Mouse (Mus musculus): Measurements from ENCODE around the gene Arhgap27. TPM values are rescaled to one million over a fixed set of nuclear protein-coding genes. Genes with fewer than 3 reads are reported as not detected.
"Not testable (repeated sequence)": the region's sequence is repeated elsewhere in the genome, so short reads cannot be mapped to it uniquely, and the experiment has no call there.

The Arhgap27 gene
- polyA plus RNA-seq, 1 experiment from 2014 or later: 7.1 TPM

DNA sequence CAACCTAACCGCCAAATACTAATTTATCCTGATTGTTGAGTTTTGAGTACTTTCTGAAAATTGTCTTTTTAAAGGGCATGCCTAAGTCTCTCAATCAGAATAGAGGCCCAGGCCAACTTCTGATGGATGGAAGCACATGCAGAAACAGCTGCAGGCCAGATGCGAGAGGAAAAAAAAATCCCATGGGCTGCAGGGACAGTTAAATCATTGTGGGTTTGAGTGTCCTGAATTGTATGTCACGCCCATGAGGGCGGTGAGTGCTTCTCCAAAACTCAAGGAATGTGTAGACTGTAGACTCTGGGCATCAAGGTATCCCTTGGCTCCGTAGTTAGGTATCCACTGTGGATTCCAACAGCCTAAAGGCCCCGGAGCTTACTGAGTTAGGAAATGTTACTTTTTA, 69.4 kb downstream of the Arhgap27 start:
- Histone ChIP-seq H3K4me2 (no peak overlapping the region), H3K9ac (replicated peaks) (no peak overlapping the region), H3K4me1 (replicated peaks) (peaks cover 17% of the 10 kb centered on the region), H3K36me3 (no peaks in the 10 kb centered on the region), H3K27me3 (no peaks in the 10 kb centered on the region), H3K27ac (no peak overlapping the region), H3K9me3 (no peaks in the 10 kb centered on the region), H3K4me3 (replicated peaks) (no peak overlapping the region)
- WGBS: 66% methylated on average over 6 of the region's 6 CpGs
- ATAC-seq (ENCODE audit: insufficient number of reproducible peaks, insufficient read depth, low FRiP score, low TSS enrichment, low read depth): no peak

DNA sequence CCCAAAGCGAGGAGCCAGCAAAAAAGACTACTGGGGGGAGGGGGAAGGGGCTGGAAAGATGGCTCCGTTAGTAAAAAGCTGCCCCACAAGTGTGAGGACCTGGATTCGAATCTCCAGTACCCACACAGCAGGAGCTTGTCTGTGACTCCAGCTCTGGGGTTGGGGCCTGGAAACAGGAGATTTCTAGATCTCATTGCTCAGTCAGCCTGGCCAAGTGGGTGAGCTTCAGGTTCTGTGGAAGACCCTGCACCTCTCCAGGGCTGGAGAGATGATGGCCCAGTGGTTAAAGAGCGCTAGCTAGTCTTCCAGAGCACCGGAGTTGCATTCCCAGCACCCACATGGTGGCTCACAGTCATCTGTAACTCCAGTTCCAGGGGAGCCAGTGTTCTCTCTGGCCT, 70.6 kb downstream of the Arhgap27 start:
- H3K4me2 ChIP-seq: no peak overlapping the region
- no peaks in the 10 kb centered on the region for H3K9me3 ChIP-seq
- H3K9ac ChIP-seq (replicated peaks): no peak overlapping the region
- no peak overlapping the region for H3K4me3 ChIP-seq (replicated peaks)
- H3K27ac ChIP-seq: peak overlapping the region; percentile 36; the same call in 1 of the 2 replicates
- H3K4me1 ChIP-seq (replicated peaks): peaks cover 17% of the 10 kb centered on the region
- 74% methylated on average over 5 of the region's 5 CpGs for WGBS
- H3K36me3 ChIP-seq: no peaks in the 10 kb centered on the region
- ATAC-seq (ENCODE audit: insufficient number of reproducible peaks, insufficient read depth, low FRiP score, low TSS enrichment, low read depth): no peak
- no peaks in the 10 kb centered on the region for H3K27me3 ChIP-seq

DNA sequence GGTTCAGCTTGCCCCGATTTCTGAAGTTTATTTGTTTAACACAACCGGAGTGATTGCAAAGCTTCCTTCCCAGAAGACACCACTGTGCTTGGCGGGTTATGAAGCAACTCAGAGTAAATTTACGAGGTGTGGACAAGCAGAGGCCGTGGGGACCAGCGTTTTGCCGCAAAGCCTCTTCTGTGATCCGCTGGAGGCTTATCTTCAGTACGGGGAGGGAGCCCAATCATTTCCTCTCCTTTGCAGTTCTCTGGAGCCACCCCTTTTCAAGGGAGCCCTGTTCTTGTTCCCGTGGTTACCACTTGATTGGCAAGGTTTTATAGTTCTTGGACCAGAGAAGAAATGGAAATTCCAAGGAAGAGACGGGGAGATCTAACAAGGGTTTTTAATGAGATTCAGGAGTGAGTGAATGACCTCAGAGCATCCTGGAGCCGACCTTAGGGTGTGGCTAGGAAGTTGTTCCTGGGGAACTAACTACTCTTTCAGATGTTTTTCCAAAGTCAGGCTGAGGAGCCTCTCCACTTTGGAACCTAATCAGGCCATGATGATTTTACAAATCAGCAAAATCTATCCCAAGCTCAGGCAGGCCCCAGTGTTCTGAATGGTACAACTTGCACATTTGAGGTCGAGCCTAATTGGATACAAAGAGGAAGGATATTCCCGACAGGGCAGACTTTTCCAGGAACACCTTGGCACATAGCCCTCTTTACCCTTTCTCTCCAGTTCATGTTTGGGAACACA, 71.2 kb downstream of the Arhgap27 start:
- Histone ChIP-seq H3K4me1 (replicated peaks) (peaks cover 17% of the 10 kb centered on the region), H3K9me3 (no peaks in the 10 kb centered on the region), H3K27ac (peak overlapping the region; percentile 36), H3K4me2 (peak overlapping the region; percentile 42), H3K27me3 (no peaks in the 10 kb centered on the region), H3K9ac (replicated peaks) (no peak overlapping the region), H3K36me3 (no peaks in the 10 kb centered on the region), H3K4me3 (replicated peaks) (0 out of 2 replicates have a peak overlapping the region, but pooled peaks have one; percentile 6)
- 7% methylated on average over 14 of the region's 14 CpGs for WGBS
- ATAC-seq (ENCODE audit: insufficient number of reproducible peaks, insufficient read depth, low FRiP score, low TSS enrichment, low read depth): peak; percentile 76

GRCm38 (mm10) chr11:103290841-103291240, 72.7 kb downstream of the Arhgap27 start:
- not testable (repeated sequence) for H3K4me3 ChIP-seq (replicated peaks); H3K27ac ChIP-seq; H3K9ac ChIP-seq (replicated peaks); H3K36me3 ChIP-seq; ATAC-seq (ENCODE audit: insufficient number of reproducible peaks, insufficient read depth, low FRiP score, low TSS enrichment, low read depth); H3K9me3 ChIP-seq; H3K4me2 ChIP-seq; H3K27me3 ChIP-seq
- peaks cover 23% of the 10 kb centered on the region for H3K4me1 ChIP-seq (replicated peaks)
- 91% methylated on average over 7 of the region's 7 CpGs for WGBS

DNA sequence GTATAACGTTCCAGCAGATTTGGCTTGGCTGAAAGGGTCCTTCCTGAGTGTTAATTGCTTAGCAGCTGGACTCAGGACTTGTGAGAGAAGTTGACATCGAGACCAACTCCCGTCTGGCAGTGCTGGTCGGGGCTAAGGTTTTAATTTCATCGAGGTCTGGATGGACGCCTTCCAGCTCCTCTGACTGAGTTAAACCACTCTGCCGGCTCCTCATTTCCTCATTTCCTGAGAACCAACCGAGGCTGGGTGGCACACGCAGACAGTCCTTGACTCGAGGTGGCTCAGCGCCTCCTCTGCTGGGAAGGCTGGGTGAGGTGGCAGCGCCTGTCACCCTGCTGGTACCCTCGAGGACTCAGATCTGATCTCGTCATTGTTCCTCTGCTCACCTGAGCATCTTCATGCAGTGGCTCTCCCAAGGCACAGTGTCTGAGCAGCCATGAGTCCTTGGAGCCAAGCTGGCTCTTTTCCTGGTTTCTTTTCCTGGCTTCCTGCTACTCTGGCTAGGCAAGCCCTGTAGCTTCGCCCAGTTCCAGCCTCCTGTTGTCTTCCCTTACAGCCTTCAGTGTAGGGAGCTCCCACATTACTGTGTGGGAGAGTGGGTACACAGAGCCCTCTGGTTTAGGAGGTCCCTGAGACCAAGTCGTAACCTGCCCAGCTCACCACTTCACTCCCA, 75.1 kb downstream of the Arhgap27 start:
- H3K4me3 ChIP-seq (replicated peaks): no peak overlapping the region
- peaks cover 29% of the 10 kb centered on the region for H3K4me1 ChIP-seq (replicated peaks)
- ATAC-seq (ENCODE audit: insufficient number of reproducible peaks, insufficient read depth, low FRiP score, low TSS enrichment, low read depth): no peak
- WGBS: 45% methylated on average over 16 of the region's 16 CpGs
- no peak overlapping the region for H3K4me2 ChIP-seq
- H3K27me3 ChIP-seq: no peaks in the 10 kb centered on the region
- peak overlapping the region; percentile 12; the same call in 1 of the 2 replicates for H3K27ac ChIP-seq
- no peak overlapping the region for H3K9ac ChIP-seq (replicated peaks)
- H3K9me3 ChIP-seq: no peaks in the 10 kb centered on the region
- H3K36me3 ChIP-seq: no peaks in the 10 kb centered on the region

GRCm38 (mm10) chr11:103286910-103287309, 76.6 kb downstream of the Arhgap27 start:
- no peak overlapping the region for H3K9ac ChIP-seq (replicated peaks)
- H3K27ac ChIP-seq: no peak overlapping the region
- H3K4me1 ChIP-seq (replicated peaks): peaks cover 19% of the 10 kb centered on the region
- H3K4me3 ChIP-seq (replicated peaks): no peak overlapping the region
- 91% methylated on average over 5 of the region's 5 CpGs for WGBS
- no peaks in the 10 kb centered on the region for H3K36me3 ChIP-seq
- H3K4me2 ChIP-seq: no peak overlapping the region
- no peaks in the 10 kb centered on the region for H3K27me3 ChIP-seq
- no peaks in the 10 kb centered on the region for H3K9me3 ChIP-seq
- no peak for ATAC-seq (ENCODE audit: insufficient number of reproducible peaks, insufficient read depth, low FRiP score, low TSS enrichment, low read depth)

DNA sequence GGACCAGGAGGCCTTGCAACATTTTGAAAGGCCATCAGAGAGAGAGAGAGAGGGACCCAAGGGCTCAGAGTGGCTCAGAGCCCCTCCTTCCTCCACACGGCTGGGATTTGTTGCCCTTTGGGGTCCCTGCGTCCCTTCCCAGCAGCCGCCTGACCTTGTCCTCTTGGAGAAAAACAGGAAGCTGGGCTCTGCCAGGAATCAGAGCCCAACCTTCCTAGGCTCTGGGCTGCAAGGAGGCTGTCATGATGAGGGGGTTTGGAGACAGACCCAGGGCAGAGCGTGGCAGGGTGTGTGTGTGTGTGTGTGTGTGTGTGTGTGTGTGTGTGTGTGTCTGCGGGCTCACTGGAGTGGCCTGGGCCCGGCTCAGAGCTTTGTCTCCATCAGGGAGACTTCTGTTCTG, 77.5 kb downstream of the Arhgap27 start:
- H3K4me2 ChIP-seq: no peak overlapping the region

DNA sequence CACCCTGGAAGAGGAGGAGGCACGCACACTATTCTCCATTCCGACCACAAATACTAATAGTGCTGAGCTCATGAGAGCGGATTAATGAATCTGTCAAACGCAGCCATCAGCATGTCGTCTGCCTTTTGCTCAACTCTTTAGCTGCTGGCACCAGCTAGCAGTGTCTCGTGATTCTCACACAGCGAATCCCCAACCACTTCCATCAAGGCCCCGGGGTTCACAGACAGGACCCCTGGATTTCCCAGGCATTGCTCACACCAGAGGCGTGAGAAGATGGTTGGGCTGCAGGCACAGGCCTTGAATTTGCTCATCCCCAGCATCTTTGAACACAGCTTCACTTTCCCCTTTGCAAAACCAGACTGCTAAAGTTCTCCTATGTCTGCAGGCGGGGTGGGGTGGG, 78.2 kb downstream of the Arhgap27 start:
- Histone ChIP-seq H3K4me3 (replicated peaks) (no peak overlapping the region), H3K9me3 (no peaks in the 10 kb centered on the region), H3K27ac (no peak overlapping the region), H3K27me3 (no peaks in the 10 kb centered on the region), H3K9ac (replicated peaks) (no peak overlapping the region), H3K36me3 (no peaks in the 10 kb centered on the region), H3K4me1 (replicated peaks) (peaks cover 12% of the 10 kb centered on the region), H3K4me2 (no peak overlapping the region)
- no peak for ATAC-seq (ENCODE audit: insufficient number of reproducible peaks, insufficient read depth, low FRiP score, low TSS enrichment, low read depth)
- WGBS: 83% methylated on average over 10 of the region's 10 CpGs

More for the DNA sequence above, 77.5 kb downstream of the Arhgap27 start:
- H3K9me3 ChIP-seq: no peaks in the 10 kb centered on the region
- ATAC-seq (ENCODE audit: insufficient number of reproducible peaks, insufficient read depth, low FRiP score, low TSS enrichment, low read depth): no peak
- H3K27ac ChIP-seq: peak overlapping the region; percentile 12; the same call in 1 of the 2 replicates
- no peaks in the 10 kb centered on the region for H3K27me3 ChIP-seq
- 39% methylated on average over 6 of the region's 6 CpGs for WGBS
- no peak overlapping the region for H3K4me3 ChIP-seq (replicated peaks)
- H3K4me1 ChIP-seq (replicated peaks): peaks cover 12% of the 10 kb centered on the region
- H3K9ac ChIP-seq (replicated peaks): no peak overlapping the region
- no peaks in the 10 kb centered on the region for H3K36me3 ChIP-seq

- Histone ChIP-seq H3K9ac (replicated peaks) (no peak overlapping the region), H3K4me2 (no peak overlapping the region), H3K4me1 (replicated peaks) (peaks cover 12% of the 10 kb centered on the region), H3K27me3 (no peaks in the 10 kb centered on the region), H3K36me3 (no peaks in the 10 kb centered on the region), H3K9me3 (no peaks in the 10 kb centered on the region; the same call in 1 of the 2 replicates), H3K27ac (no peak overlapping the region), H3K4me3 (replicated peaks) (no peak overlapping the region)
- ATAC-seq (ENCODE audit: insufficient number of reproducible peaks, insufficient read depth, low FRiP score, low TSS enrichment, low read depth): no peak
- WGBS: 72% methylated on average over 7 of the region's 7 CpGs
Observed at GRCm38 (mm10) chr11:103281784-103282183, 81.7 kb downstream of the Arhgap27 start.

Measured in limb, embryonic 12.5 days (tissue).